Comparison of ENCODE assay signal across 8 mouse cellular contexts in the genomic region with DNA sequence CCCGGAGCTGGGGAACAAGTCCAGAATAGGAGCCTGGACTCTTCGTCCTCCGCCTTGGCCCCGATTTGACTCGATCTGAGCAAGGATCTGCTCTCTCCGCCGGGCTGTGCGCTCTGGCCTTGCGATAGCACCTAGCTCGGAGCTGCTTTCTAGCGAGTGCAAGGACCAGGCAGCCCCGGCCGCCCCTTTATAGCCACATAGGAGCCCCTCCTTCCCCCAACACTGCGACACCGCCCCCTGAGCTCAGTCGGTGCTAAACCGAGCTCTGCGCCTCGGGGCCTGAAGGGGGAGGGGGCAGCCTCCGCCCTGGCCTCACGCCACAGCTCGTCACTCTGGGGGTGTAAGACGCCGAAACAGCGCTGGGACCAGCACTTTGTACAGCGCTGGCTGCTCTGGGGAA. TPM values are rescaled to one million over a fixed set of nuclear protein-coding genes. Genes with fewer than 3 reads are reported as not detected.
DNase-seq lines count a peak whose midpoint lies in the region; ATAC-seq and TF ChIP-seq lines count a peak whose summit lies in the region.

A gene (minus strand): TSS at position 160 of the 400 bp plus-strand sequence.

- H3K4me1 ChIP-seq in E14TG2a.4 (replicated peaks; ENCODE audit: low read depth, low read length): peaks cover 15% of the 10 kb centered on the region; the same call in 1 of the 2 replicates
- peaks cover 10% of the 10 kb centered on the region for H3K4me1 ChIP-seq in brown adipose tissue, adult 24 weeks (ENCODE audit: control insufficient read depth, insufficient read depth, insufficient read length, low read length)
- peaks cover 10% of the 10 kb centered on the region; the same call in 1 of the 2 replicates for H3K4me1 ChIP-seq in forebrain, embryonic 14.5 days (ENCODE audit: control insufficient read depth, insufficient read depth, low read length)
- H3K4me1 ChIP-seq in heart, embryonic 15.5 days (replicated peaks): peaks cover 32% of the 10 kb centered on the region
- no peaks in the 10 kb centered on the region for H3K4me1 ChIP-seq in liver, embryonic 11.5 days (replicated peaks; ENCODE audit: control insufficient read depth, insufficient read depth, low read length)
- peaks cover 22% of the 10 kb centered on the region for H3K4me1 ChIP-seq in neural tube, embryonic 12.5 days

- H3K4me3 ChIP-seq in E14TG2a.4 (replicated peaks; ENCODE audit: low read length): peak within 1 kb of the TSS; percentile 77
- H3K4me3 ChIP-seq in brown adipose tissue, adult 24 weeks (ENCODE audit: insufficient read depth, low read depth, low read length): peak within 1 kb of the TSS; percentile 85
- H3K4me3 ChIP-seq in forebrain, embryonic 14.5 days (ENCODE audit: low read depth, low read length): peak within 1 kb of the TSS; percentile 49
- peak within 1 kb of the TSS; percentile 86 for H3K4me3 ChIP-seq in heart, embryonic 15.5 days
- peak within 1 kb of the TSS; percentile 65 for H3K4me3 ChIP-seq in liver, embryonic 11.5 days (ENCODE audit: low read depth, low read length)
- H3K4me3 ChIP-seq in neural tube, embryonic 12.5 days: peak within 1 kb of the TSS; percentile 62

- DNase-seq in forebrain, embryonic 14.5 days (ENCODE audit: low spot score): peak; percentile 87
- peak; percentile 94 for DNase-seq in kidney, postnatal 14 days
- DNase-seq in liver, embryonic 11.5 days (ENCODE audit: low spot score): peak; percentile 80
- DNase-seq in urinary bladder, postnatal 25 days (ENCODE audit: low spot score): peak; percentile 83

- H3K27me3 ChIP-seq in E14TG2a.4 (ENCODE audit: insufficient read depth, low read length): peaks cover 25% of the 10 kb centered on the region
- no peaks in the 10 kb centered on the region for H3K27me3 ChIP-seq in forebrain, embryonic 14.5 days (replicated peaks; ENCODE audit: control insufficient read depth, insufficient read depth, low read length)
- no peaks in the 10 kb centered on the region for H3K27me3 ChIP-seq in heart, embryonic 15.5 days
- H3K27me3 ChIP-seq in liver, embryonic 11.5 days (replicated peaks; ENCODE audit: control insufficient read depth, insufficient read depth, low read length): peaks cover 21% of the 10 kb centered on the region
- no peaks in the 10 kb centered on the region for H3K27me3 ChIP-seq in neural tube, embryonic 12.5 days (replicated peaks)

- peak within 1 kb of the TSS; percentile 92 for H3K4me2 ChIP-seq in forebrain, embryonic 14.5 days (ENCODE audit: low read length)
- peak within 1 kb of the TSS; percentile 86 for H3K4me2 ChIP-seq in heart, embryonic 15.5 days
- peak within 1 kb of the TSS; percentile 78 for H3K4me2 ChIP-seq in liver, embryonic 11.5 days
- H3K4me2 ChIP-seq in neural tube, embryonic 12.5 days (replicated peaks): peak within 1 kb of the TSS; percentile 99

- peaks cover 5% of the 10 kb centered on the region for H3K36me3 ChIP-seq in E14TG2a.4 (ENCODE audit: insufficient read depth, low read length)
- H3K36me3 ChIP-seq in forebrain, embryonic 14.5 days (ENCODE audit: control insufficient read depth, insufficient read depth, low read length): no peaks in the 10 kb centered on the region
- H3K36me3 ChIP-seq in heart, embryonic 15.5 days: peaks cover 22% of the 10 kb centered on the region
- peaks cover 2% of the 10 kb centered on the region; the same call in 1 of the 2 replicates for H3K36me3 ChIP-seq in liver, embryonic 11.5 days (ENCODE audit: control insufficient read depth, insufficient read depth, low read length)
- peaks cover 5% of the 10 kb centered on the region; the same call in 1 of the 2 replicates for H3K36me3 ChIP-seq in neural tube, embryonic 12.5 days

- peak within 1 kb of the TSS; percentile 98 for H3K27ac ChIP-seq in brown adipose tissue, adult 24 weeks (replicated peaks; ENCODE audit: low read depth, low read length)
- H3K27ac ChIP-seq in forebrain, embryonic 14.5 days (ENCODE audit: low read depth, low read length): peak within 1 kb of the TSS; percentile 72; the same call in 1 of the 2 replicates
- peak within 1 kb of the TSS; percentile 98 for H3K27ac ChIP-seq in heart, embryonic 15.5 days
- peak within 1 kb of the TSS; percentile 74 for H3K27ac ChIP-seq in liver, embryonic 11.5 days (ENCODE audit: low read depth, low read length)
- 0 out of 2 replicates have a peak within 1 kb of the TSS, but pooled peaks have one; percentile 37 for H3K27ac ChIP-seq in neural tube, embryonic 12.5 days

- TF ChIP-seq CTCF in E14TG2a.4 (conservative IDR thresholded peaks at IDR 0.05; ENCODE audit: low read length): no peak

- WGBS in forebrain, embryonic 14.5 days: under 1% methylated on average over 26 of the region's 26 CpGs
- under 1% methylated on average over 25 of the region's 26 CpGs for WGBS in heart, embryonic 15.5 days
- 1% methylated on average over 25 of the region's 26 CpGs for WGBS in liver, embryonic 11.5 days
- under 1% methylated on average over 26 of the region's 26 CpGs for WGBS in neural tube, embryonic 12.5 days

- peak; percentile 80 for ATAC-seq in forebrain, embryonic 14.5 days
- peak; percentile 90 for ATAC-seq in heart, embryonic 15.5 days (replicated peaks; ENCODE audit: insufficient number of reproducible peaks, insufficient read depth, low FRiP score, low read depth)
- ATAC-seq in liver, embryonic 11.5 days (replicated peaks; ENCODE audit: low FRiP score): peak; percentile 71
- peak; percentile 74 for ATAC-seq in neural tube, embryonic 12.5 days (ENCODE audit: low FRiP score, low read depth)

- H3K9me3 ChIP-seq in E14TG2a.4 (ENCODE audit: low read length): peaks cover 37% of the 10 kb centered on the region
- H3K9me3 ChIP-seq in forebrain, embryonic 14.5 days (replicated peaks; ENCODE audit: control insufficient read depth, low read length): no peaks in the 10 kb centered on the region
- H3K9me3 ChIP-seq in heart, embryonic 15.5 days (replicated peaks): no peaks in the 10 kb centered on the region
- H3K9me3 ChIP-seq in liver, embryonic 11.5 days (ENCODE audit: control insufficient read depth, low read length): no peaks in the 10 kb centered on the region
- no peaks in the 10 kb centered on the region for H3K9me3 ChIP-seq in neural tube, embryonic 12.5 days

- peak within 1 kb of the TSS; percentile 68 for H3K9ac ChIP-seq in forebrain, embryonic 14.5 days (ENCODE audit: low read length)
- peak within 1 kb of the TSS; percentile 90 for H3K9ac ChIP-seq in heart, embryonic 15.5 days
- peak within 1 kb of the TSS; percentile 69 for H3K9ac ChIP-seq in liver, embryonic 11.5 days (ENCODE audit: low read depth, low read length)
- peak within 1 kb of the TSS; percentile 65 for H3K9ac ChIP-seq in neural tube, embryonic 12.5 days

RNA-seq across cellular contexts. Expression of the gene that starts here (rescaled TPM):
- polyA plus RNA-seq in brown adipose tissue, adult 24 weeks (2012; ENCODE audit: insufficient read depth, insufficient read length, missing spikeins): 8.4 and 9.3 TPM in 2 replicates
- polyA plus RNA-seq in forebrain, embryonic 14.5 days (2014; fragmentation: Nextera tagmentation; extraction: Ambion mirVana): 6.7 and 7.4 TPM in 2 replicates
- 40.2 and 50.6 TPM in 2 replicates for polyA plus RNA-seq in heart, embryonic 15.5 days (2015; fragmentation: Nextera tagmentation; extraction: Ambion mirVana)
- polyA plus RNA-seq in liver, embryonic 11.5 days (2014; fragmentation: Nextera tagmentation; extraction: Ambion mirVana): 23.6 and 25.6 TPM in 2 replicates
- 14.8 and 16.0 TPM in 2 replicates for polyA plus RNA-seq in neural tube, embryonic 12.5 days (2016; fragmentation: Nextera tagmentation; extraction: Ambion mirVana)

Comparison
In these comparisons a context has a peak if more than half of its experiments do, and no peak if none do; other contexts are left out.
1. Peak in every context shown above with its lines: DNase-seq, ATAC-seq, H3K4me3 ChIP-seq and H3K27ac ChIP-seq.
2. H3K27ac ChIP-seq: peak in every context shown above with its lines; median percentile 98 in brown adipose tissue, adult 24 weeks; 98 in heart, embryonic 15.5 days; 74 in liver, embryonic 11.5 days; 72 in forebrain, embryonic 14.5 days; 37 in neural tube, embryonic 12.5 days.